Mouse (Mus musculus) stomach, postnatal 0 days (tissue): Measurements from ENCODE around the gene Acp2. TPM values are rescaled to one million over a fixed set of nuclear protein-coding genes. Genes with fewer than 3 reads are reported as not detected.
"Not testable (repeated sequence)": the region's sequence is repeated elsewhere in the genome, so short reads cannot be mapped to it uniquely, and the experiment has no call there.

Experiments used
- ATAC-seq: fragments of 200-750 bp; cut with Nextera tagmentation; 2 replicates; pipeline ENCODE4 v1.8.0; 2017; ENCODE audit not compliant: low FRiP score, low TSS enrichment
- DNase-seq: peaks from one replicate; pipeline ENCODE4 v3.0.0-alpha.2; 2016; ENCODE audit warnings: low spot score
- H3K27ac ChIP-seq: fragments of 300-500 bp; sonication (generic); replicated peaks from 2 replicates; pipeline ENCODE4 v1.5.1; 2014; ENCODE audit warnings: mild to moderate bottlenecking, control low read depth
- H3K27me3 ChIP-seq: fragments of 300-500 bp; sonication (generic); 2 replicates; pipeline ENCODE4 v1.6.1; 2014; ENCODE audit warnings: low read length; ENCODE audit not compliant: control insufficient read depth, insufficient read depth
- H3K36me3 ChIP-seq: fragments of 300-500 bp; sonication (generic); 2 replicates; pipeline ENCODE4 v1.6.1; 2014; ENCODE audit warnings: low read length, mixed read lengths; ENCODE audit not compliant: control insufficient read depth, insufficient read depth
- H3K4me1 ChIP-seq: fragments of 300-500 bp; sonication (generic); replicated peaks from 2 replicates; pipeline ENCODE4 v1.6.1; 2014; ENCODE audit warnings: antibody characterized with exemption; ENCODE audit not compliant: control insufficient read depth, insufficient read depth
- H3K4me2 ChIP-seq: fragments of 300-500 bp; sonication (generic); replicated peaks from 2 replicates; pipeline ENCODE4 v1.6.1; 2014; ENCODE audit warnings: low read depth, mild to moderate bottlenecking, control low read depth, moderate library complexity
- H3K4me3 ChIP-seq: fragments of 300-500 bp; sonication (generic); 2 replicates; pipeline ENCODE4 v1.5.1; 2014; ENCODE audit warnings: low read depth, low read length, control low read depth
- H3K9ac ChIP-seq: fragments of 300-500 bp; sonication (generic); 2 replicates; pipeline ENCODE4 v1.6.1; 2014; ENCODE audit warnings: mild to moderate bottlenecking, low read length, control low read depth, mixed read lengths
- H3K9me3 ChIP-seq: fragments of 300-500 bp; sonication (generic); 2 replicates; pipeline ENCODE4 v1.6.1; 2016; ENCODE audit warnings: low read length; ENCODE audit not compliant: control insufficient read depth
- CTCF ChIP-seq: IDR thresholded peaks from 2 replicates; pipeline ENCODE4 v1.5.1; 2016; ENCODE audit warnings: antibody characterized with exemption, low read depth, mild to moderate bottlenecking, moderate library complexity
- EP300 ChIP-seq: optimal IDR thresholded peaks from 2 replicates; pipeline ENCODE3; 2016; ENCODE audit warnings: antibody characterized with exemption
- WGBS: fragments of 180-500 bp; shearing (Covaris S2); extraction: QIAGEN DNeasy Blood & Tissue Kit; methylation state at CpG from one replicate; pipeline ENCODE4 v1.1.7; 2014; 5-methylcytosine and 5-hydroxymethylcytosine counted together
- polyA plus RNA-seq: library from polyadenylated mRNA; unstranded; fragments of >200 nt; fragmentation: Nextera tagmentation; extraction: Ambion mirVana; gene quantifications from 2 replicates; pipeline ENCODE4 v1.2.1, GENCODE M21; 2015

Acp2 gene
- polyA plus RNA-seq, 1 experiment from 2014 or later: 11.6 TPM

- Histone ChIP-seq H3K27me3 (no peaks in the 10 kb centered on the region), H3K36me3 (no peaks in the 10 kb centered on the region), H3K27ac (no peak overlapping the region), H3K9me3 (no peaks in the 10 kb centered on the region), H3K4me1 (no peaks in the 10 kb centered on the region), H3K9ac (no peak overlapping the region), H3K4me2 (no peak overlapping the region), H3K4me3 (no peak overlapping the region)
- 89% methylated on average over 2 of the region's 2 CpGs for WGBS
- ATAC-seq: no peak
- DNase-seq: no peak
- TF ChIP-seq EP300: no peak
- TF ChIP-seq CTCF: peak; percentile 39
Measured at GRCm38 (mm10) chr2:91223614-91224013, 20.9 kb downstream of the Acp2 start.

- no peak for ATAC-seq
- no peak overlapping the region for H3K27ac ChIP-seq
- H3K36me3 ChIP-seq: no peaks in the 10 kb centered on the region; the same call in 1 of the 2 replicates
- H3K9ac ChIP-seq: no peak overlapping the region
- 87% methylated on average over 2 of the region's 2 CpGs for WGBS
- DNase-seq: no peak
- no peaks in the 10 kb centered on the region for H3K27me3 ChIP-seq
- H3K4me1 ChIP-seq: no peaks in the 10 kb centered on the region
- TF ChIP-seq CTCF (no peak), EP300 (no peak)
- H3K4me3 ChIP-seq: no peak overlapping the region
- no peak overlapping the region for H3K4me2 ChIP-seq
- H3K9me3 ChIP-seq: no peaks in the 10 kb centered on the region
Measured at GRCm38 (mm10) chr2:91229735-91230134, 27.1 kb downstream of the Acp2 start.

- Histone ChIP-seq H3K27me3 (no peaks in the 10 kb centered on the region), H3K36me3 (no peaks in the 10 kb centered on the region; the same call in 1 of the 2 replicates), H3K4me2 (peak within 1 kb of the TSS; percentile 75), H3K4me3 (peak within 1 kb of the TSS; percentile 55), H3K9ac (peak within 1 kb of the TSS; percentile 74), H3K9me3 (no peaks in the 10 kb centered on the region), H3K4me1 (no peaks in the 10 kb centered on the region), H3K27ac (peak within 1 kb of the TSS; percentile 87)
- WGBS: under 1% methylated on average over 48 of the region's 48 CpGs
- peak; percentile 100 for DNase-seq
- TF ChIP-seq EP300 (no peak), CTCF (no peak)
- ATAC-seq: peak; percentile 99
Measured at GRCm38 (mm10) chr2:91236601-91237510, 34.2 kb downstream of the Acp2 start, which contains the start of gene Ddb2. Gene Ddb2 (minus strand): TSS chr2:91236982.

- WGBS: 8% methylated on average over 4 of the region's 4 CpGs
- not testable (repeated sequence) for DNase-seq, H3K4me1 ChIP-seq, H3K27me3 ChIP-seq, H3K9me3 ChIP-seq, H3K9ac ChIP-seq, H3K36me3 ChIP-seq
- peak; percentile 43 for ATAC-seq
- Histone ChIP-seq H3K4me2 (peak overlapping the region; percentile 52), H3K27ac (peak overlapping the region; percentile 87), H3K4me3 (peak overlapping the region; percentile 55)
- TF ChIP-seq CTCF: peak; percentile 51
Measured at GRCm38 (mm10) chr2:91237511-91238080, 34.9 kb downstream of the Acp2 start.

- peak; percentile 84 for ATAC-seq
- Histone ChIP-seq H3K36me3 (no peaks in the 10 kb centered on the region), H3K4me3 (no peak overlapping the region), H3K9me3 (no peaks in the 10 kb centered on the region), H3K4me2 (no peak overlapping the region), H3K27me3 (no peaks in the 10 kb centered on the region), H3K4me1 (no peaks in the 10 kb centered on the region), H3K27ac (peak overlapping the region; percentile 18; the same call in 1 of the 2 replicates), H3K9ac (no peak overlapping the region)
- 45% methylated on average over 5 of the region's 5 CpGs for WGBS
- DNase-seq: peak; percentile 56
- TF ChIP-seq CTCF: no peak
- no peak for TF ChIP-seq EP300
Measured at GRCm38 (mm10) chr2:91242547-91242946, 39.9 kb downstream of the Acp2 start.

GRCm38 (mm10) chr2:91243416-91243815 lies 40.7 kb downstream of the Acp2 start:
- peak; percentile 22; the same call in 1 of the 2 replicates for ATAC-seq
- Histone ChIP-seq H3K4me3 (no peak overlapping the region), H3K9me3 (no peaks in the 10 kb centered on the region), H3K36me3 (no peaks in the 10 kb centered on the region), H3K27ac (no peak overlapping the region), H3K4me2 (no peak overlapping the region), H3K4me1 (no peaks in the 10 kb centered on the region), H3K27me3 (no peaks in the 10 kb centered on the region), H3K9ac (no peak overlapping the region)
- TF ChIP-seq EP300: no peak
- TF ChIP-seq CTCF: no peak
- 53% methylated on average over 3 of the region's 3 CpGs for WGBS
- DNase-seq: no peak
